Mouse (Mus musculus): Measurements from ENCODE around the gene Prkcsh.

DNA sequence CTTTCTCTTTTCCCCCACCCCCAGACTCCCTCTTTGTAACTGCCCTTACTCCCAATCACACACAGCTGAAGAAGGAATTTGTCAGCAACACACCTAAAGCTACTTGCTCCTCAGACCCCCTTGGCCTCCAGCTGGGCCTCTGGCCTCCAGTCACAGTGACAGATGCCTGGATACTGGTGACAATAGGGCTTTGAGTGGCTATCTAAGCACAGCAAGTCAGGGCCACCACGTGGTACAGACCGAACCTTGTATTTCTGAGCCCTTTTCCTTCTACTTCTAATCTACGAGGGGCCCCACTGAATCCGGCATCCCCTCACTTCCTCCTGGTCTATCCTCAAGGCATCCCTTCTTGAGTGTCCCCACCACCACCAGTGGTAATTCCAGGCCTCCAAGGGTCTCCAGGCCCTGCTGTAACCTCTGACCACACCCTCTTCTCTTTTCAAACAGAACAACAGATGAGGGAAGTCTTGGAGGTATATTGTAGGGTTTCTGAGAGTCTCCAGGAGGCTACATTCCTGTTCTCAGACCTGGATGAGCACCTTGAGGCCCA is 47.2 kb downstream of the Prkcsh start:
- no peak for TF ChIP-seq CTCF (IDR thresholded peaks at IDR 0.05; ENCODE audit: extremely low read depth, insufficient read depth, low read length)
- no peak for TF ChIP-seq POLR2A (IDR thresholded peaks at IDR 0.05; ENCODE audit: extremely low read depth, insufficient read depth, low read length)

Measured in cortical plate, adult 2 months (tissue).